Mouse (Mus musculus) stomach, postnatal 0 days (tissue): ENCODE measurements around the gene A830018L16Rik.

Experiments
- CTCF ChIP-seq: IDR thresholded peaks from 2 replicates; pipeline ENCODE4 v1.5.1; 2016; ENCODE audit warnings: antibody characterized with exemption, low read depth, mild to moderate bottlenecking, moderate library complexity
- EP300 ChIP-seq: optimal IDR thresholded peaks from 2 replicates; pipeline ENCODE3; 2016; ENCODE audit warnings: antibody characterized with exemption

DNA sequence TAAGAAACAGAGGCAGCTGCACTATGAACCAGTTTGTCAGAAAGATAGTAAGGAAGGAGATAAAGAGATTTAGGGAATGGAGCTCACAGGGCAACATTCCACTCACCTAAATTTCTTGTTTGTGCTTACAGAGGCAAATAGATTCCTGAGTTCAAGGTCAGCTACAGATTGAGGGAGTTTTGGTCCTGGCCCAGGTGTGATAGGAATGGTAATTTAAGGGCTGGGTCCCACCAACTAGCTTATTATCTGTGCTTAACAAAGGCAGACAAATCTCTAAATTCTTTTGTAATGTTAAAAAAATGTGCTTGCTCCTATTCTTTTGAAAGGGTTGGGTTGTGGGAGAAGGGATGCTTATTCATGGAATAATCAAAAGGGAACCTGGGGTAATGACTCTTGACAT is 87.7 kb downstream of the A830018L16Rik start:
- TF ChIP-seq EP300 = no peak
- no peak for TF ChIP-seq CTCF
